Mouse (Mus musculus): ENCODE data around the gene Msi2.
A peak's percentile ranks its signal among the peaks of the same experiment; 100 is the strongest.

Msi2 gene

DNA sequence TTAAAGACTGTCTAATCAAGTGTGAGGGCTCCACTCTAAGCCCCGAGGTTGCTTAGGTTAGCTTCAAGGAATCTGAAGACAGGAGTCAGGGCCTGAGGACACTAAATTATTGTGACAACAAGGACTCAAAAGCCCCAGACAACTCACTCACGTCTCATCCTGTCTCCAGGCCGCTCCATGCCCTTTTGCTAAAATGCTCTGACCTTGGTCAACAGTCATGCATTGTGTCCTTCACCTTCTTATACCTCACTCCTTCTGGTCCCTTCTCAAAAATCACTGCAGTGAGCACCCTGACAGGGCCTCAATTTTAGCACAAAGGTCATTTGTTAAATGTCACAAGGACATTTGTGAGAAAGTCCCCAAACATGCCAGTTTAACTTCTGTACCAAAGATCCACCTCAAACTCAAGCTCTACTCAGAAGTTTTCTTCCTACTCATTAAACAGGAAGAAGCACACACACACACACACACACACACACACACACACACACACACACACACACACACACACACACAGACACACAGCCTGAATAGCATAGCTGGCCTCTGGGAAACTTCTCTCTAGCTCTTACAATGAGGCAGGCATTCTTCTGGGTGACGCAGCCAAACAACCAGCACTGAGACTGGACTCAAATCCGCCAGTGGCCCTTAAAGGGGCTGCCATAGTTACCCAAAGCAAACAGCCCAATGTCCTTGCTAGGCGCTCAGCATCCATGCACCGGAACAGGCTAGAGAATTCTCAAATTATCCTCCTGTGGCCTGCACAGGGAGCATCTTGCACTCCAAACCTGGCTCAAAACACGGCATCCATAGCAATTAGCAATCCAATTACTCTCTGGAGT lies 178.5 kb downstream of the Msi2 start:
- no peak for DNase-seq (ENCODE audit: low spot score in 2 of 2)

DNA sequence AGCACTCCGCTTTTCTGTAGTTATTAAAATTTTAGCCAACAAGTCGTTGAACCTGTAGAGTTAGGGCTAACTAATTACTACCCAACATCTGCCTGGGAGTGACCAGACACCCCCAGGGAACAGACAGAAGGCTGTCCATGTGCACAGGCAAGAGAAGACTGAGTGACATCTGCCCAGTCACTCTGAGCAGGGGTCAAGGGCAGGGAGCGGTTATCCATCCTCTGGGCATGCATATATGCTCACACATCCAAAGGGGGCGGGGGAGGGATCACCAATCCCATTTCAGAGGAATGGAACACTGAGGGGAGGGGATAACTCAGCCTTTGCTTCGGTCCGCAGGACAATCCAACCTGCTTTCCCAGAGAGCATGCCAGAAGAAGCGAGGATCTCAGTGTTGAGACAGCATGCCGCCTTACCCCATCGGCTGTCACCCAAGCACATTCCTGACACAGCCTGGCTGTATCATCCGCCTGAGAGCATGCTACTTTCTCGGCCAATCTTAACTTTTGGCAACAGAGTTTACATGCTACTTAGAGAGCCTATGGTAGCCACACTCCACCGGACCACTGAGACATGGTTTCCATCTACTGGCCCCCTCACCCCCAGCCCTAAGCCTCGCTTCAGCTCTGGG lies 179.5 kb downstream of the Msi2 start:
- no peak for DNase-seq (ENCODE audit: low spot score in 2 of 2)

- no peak for DNase-seq (ENCODE audit: low spot score in 2 of 2)
Observed at GRCm38 (mm10) chr11:88537344-88537743, 181.0 kb downstream of the Msi2 start.

DNA sequence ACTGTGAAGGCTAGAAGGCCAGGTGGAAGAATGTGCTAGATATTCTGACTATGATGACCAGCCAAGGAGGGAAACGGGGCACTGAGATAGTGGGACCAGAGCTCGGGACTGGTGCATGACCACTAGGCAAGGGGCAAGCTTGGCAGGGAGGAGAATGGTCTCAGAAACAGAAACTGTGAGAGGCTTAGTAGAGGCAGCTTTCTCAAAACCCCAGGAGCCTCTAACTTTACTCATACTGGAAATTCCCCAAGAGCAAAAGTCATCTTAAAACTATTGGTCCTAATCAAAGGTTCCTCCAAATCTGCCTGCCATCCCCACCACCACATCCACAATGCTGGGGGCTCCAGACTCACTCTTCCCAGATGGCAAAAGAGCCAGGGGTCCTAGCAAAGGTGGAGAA lies 181.5 kb downstream of the Msi2 start:
- no peak for DNase-seq (ENCODE audit: low spot score in 2 of 2)

- DNase-seq (ENCODE audit: low spot score in 2 of 2) = no peak
Observed at GRCm38 (mm10) chr11:88534331-88534929, 183.9 kb downstream of the Msi2 start.

GRCm38 (mm10) chr11:88532016-88532415 lies 186.3 kb downstream of the Msi2 start:
- no peak for DNase-seq (ENCODE audit: low spot score in 2 of 2)

DNA sequence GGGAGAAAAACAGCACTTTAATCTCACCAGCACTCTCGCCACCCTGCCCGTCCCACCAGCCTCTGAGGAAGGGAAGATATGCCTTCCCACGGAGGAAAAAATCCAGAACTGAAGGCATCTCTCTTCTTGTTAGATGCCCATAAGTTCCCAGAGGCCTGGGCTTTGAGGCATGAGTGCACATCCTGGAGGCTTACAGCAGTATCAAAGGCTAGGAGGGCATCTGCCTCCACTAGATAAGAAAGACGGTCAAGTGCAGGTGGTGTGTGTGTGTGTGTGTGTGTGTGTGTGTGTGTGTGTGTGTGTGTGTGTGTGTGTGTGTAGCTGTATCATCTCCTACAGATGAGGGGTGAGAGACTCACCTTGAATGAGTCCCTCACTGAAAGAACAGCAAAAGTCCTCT lies 188.3 kb downstream of the Msi2 start:
- no peak for DNase-seq (ENCODE audit: low spot score in 2 of 2)

DNA sequence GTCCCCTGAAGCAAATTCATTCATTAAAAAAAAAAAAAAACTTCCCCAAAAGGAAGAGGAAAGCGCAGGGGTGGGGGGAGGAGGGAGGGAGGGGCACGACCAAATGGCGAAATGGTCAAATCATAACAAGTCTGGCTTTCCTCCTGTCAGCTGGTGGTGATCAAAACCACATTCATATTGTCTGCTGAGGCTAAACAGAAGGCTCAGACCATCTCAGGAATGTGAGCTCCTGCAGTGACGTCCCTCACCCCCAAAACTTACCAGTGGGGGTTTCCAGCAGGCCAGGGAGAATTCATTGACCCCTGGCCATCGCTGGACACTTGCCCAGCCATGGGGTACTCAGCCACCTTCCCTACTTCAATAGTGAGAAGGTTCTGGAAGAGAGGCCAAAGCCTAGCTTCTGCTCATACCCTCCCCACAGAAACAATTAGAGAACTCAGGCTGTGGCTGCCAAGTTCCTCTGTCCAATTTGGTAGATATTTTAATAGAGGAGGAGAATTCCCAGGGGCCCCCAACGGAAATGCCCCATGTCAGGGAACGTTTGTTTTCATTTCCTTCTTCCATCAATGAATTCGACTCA lies 189.7 kb downstream of the Msi2 start:
- DNase-seq (ENCODE audit: low spot score in 2 of 2) = no peak

DNA sequence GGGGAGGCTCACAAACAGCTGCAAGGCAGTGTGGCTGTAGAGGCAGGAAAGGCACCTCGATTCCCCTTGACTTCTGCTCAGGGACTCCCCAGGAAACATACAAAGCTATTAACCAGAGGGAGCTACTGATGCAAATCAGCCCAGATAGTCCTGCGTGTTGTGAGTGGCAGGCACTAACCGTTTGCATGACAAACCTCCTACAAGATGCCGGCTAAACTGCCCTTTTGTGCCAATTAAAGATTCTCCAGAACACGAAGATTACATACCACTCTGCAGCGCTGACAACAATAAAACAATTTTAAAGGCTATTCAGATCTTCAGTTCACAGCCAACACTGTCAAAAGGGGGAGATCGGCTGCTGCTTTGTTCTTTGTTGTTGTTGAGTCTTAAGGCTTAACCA lies 191.6 kb downstream of the Msi2 start:
- DNase-seq (ENCODE audit: low spot score in 2 of 2) = peak in 1 of 2 experiments; percentile 9

- no peak for DNase-seq (ENCODE audit: low spot score in 2 of 2)
Observed at GRCm38 (mm10) chr11:88524790-88525575, 193.3 kb downstream of the Msi2 start.

DNA sequence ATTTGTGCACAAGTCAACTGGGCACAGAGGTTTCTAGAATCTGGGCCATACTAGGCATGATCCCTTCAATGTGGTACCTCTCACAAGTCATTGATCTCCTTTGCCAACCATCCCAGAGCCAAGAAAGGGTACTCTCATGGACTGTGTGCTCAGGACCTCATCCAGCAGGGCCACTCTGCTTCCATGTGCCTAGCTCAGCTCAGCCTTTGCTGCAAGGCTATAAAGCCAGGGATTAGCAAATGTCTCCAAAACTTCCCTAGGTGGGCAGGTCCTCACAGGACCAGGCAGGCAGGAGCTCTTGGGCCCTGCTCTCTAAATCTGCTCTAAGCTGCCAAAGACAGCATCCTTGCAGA lies 193.9 kb downstream of the Msi2 start:
- no peak for DNase-seq (ENCODE audit: low spot score in 2 of 2)

GRCm38 (mm10) chr11:88523921-88524320 lies 194.4 kb downstream of the Msi2 start:
- DNase-seq (ENCODE audit: low spot score in 2 of 2) = no peak

DNA sequence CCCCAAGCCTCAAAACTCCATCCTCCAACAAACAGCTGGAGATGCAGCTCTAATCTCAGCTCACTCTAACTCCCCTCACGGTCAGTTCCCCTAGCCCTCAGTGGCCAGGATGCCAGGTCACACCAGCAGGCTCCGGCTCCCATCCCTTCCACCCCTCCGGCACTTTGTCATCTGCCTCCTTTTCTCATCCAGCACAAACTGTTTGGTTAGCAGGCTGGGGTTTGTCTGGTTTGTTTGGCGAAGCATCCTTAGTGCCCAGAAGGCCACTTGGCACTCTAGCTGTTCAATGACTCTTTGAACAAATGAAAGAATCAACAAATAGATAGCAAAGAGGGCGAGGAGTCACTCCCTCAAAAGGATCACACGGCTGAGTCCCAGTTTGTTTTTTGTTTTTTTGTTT lies 194.8 kb downstream of the Msi2 start:
- DNase-seq (ENCODE audit: low spot score in 2 of 2) = no peak

- DNase-seq (ENCODE audit: low spot score in 2 of 2) = no peak
Observed at GRCm38 (mm10) chr11:88522114-88522513, 196.2 kb downstream of the Msi2 start.

DNA sequence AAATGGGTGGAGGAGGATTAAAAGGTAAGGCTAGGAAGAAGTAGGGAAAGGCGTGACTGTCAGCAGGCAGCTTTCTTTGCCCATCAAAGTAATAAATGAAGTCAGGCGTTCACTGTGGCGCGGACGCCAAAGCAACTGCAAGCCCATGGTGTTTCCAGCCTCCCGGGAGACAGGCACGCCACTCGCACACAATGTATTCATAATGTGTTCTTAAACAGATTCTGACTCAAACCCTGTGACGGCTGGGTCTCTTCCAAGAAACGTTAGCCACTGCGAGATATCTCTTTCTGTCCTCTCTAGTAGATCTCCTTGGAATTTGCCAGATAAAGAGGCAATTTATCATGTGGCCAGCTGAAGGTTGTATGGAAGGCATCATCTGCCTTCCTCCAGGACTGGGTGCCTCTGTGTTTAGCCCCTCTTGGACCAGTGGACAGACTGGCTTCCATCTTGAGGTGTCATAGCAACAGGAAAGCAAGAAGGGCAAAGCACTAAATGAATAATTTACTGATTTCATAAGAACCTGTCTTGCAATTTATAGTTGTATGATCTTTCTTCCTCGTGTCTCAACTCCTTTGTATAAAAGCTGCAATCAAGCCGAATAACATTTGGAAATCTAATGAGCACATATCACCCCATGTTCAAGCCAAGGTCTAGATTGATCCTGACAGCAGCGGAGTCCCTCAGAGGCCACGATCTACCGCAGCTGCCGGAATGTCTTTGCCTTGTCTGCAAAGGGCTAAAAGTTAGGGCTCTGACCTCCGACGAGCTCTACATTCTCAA lies 197.2 kb downstream of the Msi2 start:
- DNase-seq (ENCODE audit: low spot score in 2 of 2) = no peak

GRCm38 (mm10) chr11:88518361-88518760 lies 200.0 kb downstream of the Msi2 start:
- DNase-seq (ENCODE audit: low spot score in 2 of 2) = no peak

DNA sequence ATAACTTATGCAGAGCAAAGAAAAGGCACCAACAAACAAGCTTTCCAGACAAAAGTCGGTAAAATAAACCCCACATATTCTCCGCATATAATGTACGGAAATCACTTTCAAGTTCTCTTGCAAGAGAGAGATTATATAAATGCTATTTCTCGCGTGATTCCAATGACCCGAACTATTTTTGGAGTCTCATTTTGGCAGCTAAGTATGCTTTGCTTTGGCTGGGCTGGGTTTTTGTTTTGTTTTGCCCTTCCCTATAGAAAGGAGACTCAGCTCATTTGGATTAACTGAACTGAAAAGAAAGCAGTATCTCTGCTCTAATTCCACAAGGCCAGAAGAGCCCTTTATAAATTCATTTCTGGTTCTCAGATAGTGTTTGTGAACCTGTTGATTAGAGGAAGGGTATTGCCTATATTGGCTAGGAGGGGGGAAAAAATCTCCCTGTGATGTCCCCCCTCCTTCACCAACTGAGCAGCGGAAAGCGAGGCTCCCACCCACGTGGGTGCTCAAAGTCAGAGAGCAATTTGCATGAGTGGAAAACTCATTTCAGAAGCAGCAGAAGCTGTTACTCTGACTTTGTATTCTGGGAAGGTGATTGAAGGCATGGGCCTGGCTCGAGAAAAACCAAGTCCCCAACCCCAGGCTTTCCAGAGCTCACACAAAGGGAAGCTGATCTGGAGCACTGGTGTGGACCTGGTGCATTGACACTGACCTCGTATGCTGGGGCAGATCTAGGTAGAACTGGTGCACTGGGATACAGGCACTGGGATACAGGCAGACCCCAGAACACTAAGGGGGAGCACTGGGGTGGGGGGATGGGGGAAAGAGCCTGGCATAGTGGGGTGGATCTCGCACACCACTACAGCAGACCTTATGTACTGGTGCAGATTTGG lies 201.5 kb downstream of the Msi2 start:
- no peak for DNase-seq (ENCODE audit: low spot score in 2 of 2)

- DNase-seq (ENCODE audit: low spot score in 2 of 2) = no peak
Observed at GRCm38 (mm10) chr11:88515736-88516583, 202.4 kb downstream of the Msi2 start.

GRCm38 (mm10) chr11:88515267-88515666 lies 203.0 kb downstream of the Msi2 start:
- no peak for DNase-seq (ENCODE audit: low spot score in 2 of 2)

Data from spleen, postnatal 14 days (tissue).